Mouse (Mus musculus) embryonic fibroblast, embryonic 13.5 days (primary cell): Measurements from ENCODE around the gene Nkain4. TPM values are rescaled to one million over a fixed set of nuclear protein-coding genes. Genes with fewer than 3 reads are reported as not detected.

Source experiments
- H3K27ac ChIP-seq: 2 replicates; pipeline ENCODE4 v1.5.1; 2012; ENCODE audit warnings: low read length, control low read depth, inconsistent platforms; ENCODE audit not compliant: insufficient read depth
- H3K4me1 ChIP-seq: 2 replicates; pipeline ENCODE4 v1.6.1; 2011; ENCODE audit warnings: low read length; ENCODE audit not compliant: control insufficient read depth, insufficient read depth
- H3K4me3 ChIP-seq: 2 replicates; pipeline ENCODE4 v1.5.1; 2011; ENCODE audit warnings: mild to moderate bottlenecking, control low read depth, low read length; ENCODE audit not compliant: insufficient read depth
- CTCF ChIP-seq: IDR thresholded peaks from 2 replicates; pipeline ENCODE4 v1.5.1; 2011; ENCODE audit warnings: mild to moderate bottlenecking, control low read depth, low read length, moderate library complexity, borderline replicate concordance; ENCODE audit not compliant: insufficient read depth
- POLR2A ChIP-seq: IDR thresholded peaks from 2 replicates; pipeline ENCODE4 v1.6.1; 2011; ENCODE audit warnings: low read depth, mild to moderate bottlenecking, control low read depth, low read length, moderate library complexity
- polyA plus RNA-seq: library from polyadenylated mRNA; stranded (reverse); fragments of >200 nt; gene quantifications from 2 replicates; pipeline ENCODE4 v1.2.4, GENCODE M21; 2011; ENCODE audit warnings: low read depth; ENCODE audit not compliant: missing spikeins, insufficient read length

The Nkain4 gene
- polyA plus RNA-seq, 1 experiment = 1.5 TPM

- Histone ChIP-seq H3K27ac (no peak overlapping the region), H3K4me1 (no peaks in the 10 kb centered on the region; the same call in 1 of the 2 replicates), H3K4me3 (no peak overlapping the region)
- no peak for TF ChIP-seq POLR2A
- no peak for TF ChIP-seq CTCF
Measured at GRCm38 (mm10) chr2:180915886-180916433, 38.5 kb downstream of the Nkain4 start.

DNA sequence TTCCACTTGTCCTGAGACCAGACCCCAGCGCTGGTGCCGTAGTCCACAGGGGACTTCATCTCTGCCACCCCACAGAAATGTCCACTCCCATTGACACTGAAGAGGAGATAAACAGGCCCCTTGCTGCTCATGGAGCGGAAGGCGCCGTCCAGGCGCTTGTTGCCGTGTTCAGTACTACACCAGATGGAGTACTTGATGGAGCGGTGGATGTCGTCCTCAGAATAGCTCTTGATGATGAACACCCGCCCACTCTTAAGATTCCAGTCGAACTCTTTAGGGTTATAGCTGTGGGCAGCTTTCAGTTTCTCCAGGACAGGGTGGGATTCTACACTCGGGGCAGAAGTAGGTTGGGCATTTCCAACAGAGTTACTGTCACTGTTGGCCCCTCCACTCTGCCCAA is 43.6 kb downstream of the Nkain4 start:
- no peak for TF ChIP-seq CTCF
- TF ChIP-seq POLR2A = no peak
- Histone ChIP-seq H3K27ac (no peak overlapping the region), H3K4me1 (no peaks in the 10 kb centered on the region; the same call in 1 of the 2 replicates), H3K4me3 (no peak overlapping the region)

DNA sequence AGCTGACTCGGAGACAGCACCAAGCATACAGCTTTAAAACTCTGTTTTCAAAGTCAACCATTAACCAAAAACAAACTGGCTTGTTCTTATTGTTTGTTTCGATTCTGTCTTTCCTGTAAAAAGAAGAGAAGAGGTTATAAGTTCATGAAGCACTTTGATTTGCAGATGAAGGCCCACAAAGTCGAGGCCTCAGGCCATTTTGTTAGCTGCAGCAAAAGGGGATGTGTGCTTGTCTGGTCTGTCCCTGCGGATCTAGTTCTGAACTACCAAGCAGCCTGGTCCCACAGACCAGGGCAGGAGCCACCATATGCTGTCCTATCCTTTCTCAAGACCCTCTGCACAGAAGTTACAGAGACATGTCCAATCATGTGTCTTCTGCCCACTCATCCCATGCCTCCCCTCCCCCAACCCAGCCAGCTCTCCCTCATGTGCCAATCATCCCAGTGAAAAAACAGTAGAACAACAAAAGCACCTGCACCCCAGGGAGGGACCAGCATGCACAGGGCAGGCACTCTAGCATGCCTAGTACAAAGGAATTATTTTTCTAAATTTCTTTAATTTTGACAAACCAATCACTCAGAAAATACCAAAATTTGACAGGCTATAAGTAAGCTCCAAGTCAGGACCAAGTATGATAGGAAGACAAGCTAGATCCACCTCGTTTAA is 48.8 kb downstream of the Nkain4 start:
- Histone ChIP-seq H3K4me1 (no peaks in the 10 kb centered on the region; the same call in 1 of the 2 replicates), H3K4me3 (no peak overlapping the region)
- TF ChIP-seq POLR2A (no peak), CTCF (no peak)

DNA sequence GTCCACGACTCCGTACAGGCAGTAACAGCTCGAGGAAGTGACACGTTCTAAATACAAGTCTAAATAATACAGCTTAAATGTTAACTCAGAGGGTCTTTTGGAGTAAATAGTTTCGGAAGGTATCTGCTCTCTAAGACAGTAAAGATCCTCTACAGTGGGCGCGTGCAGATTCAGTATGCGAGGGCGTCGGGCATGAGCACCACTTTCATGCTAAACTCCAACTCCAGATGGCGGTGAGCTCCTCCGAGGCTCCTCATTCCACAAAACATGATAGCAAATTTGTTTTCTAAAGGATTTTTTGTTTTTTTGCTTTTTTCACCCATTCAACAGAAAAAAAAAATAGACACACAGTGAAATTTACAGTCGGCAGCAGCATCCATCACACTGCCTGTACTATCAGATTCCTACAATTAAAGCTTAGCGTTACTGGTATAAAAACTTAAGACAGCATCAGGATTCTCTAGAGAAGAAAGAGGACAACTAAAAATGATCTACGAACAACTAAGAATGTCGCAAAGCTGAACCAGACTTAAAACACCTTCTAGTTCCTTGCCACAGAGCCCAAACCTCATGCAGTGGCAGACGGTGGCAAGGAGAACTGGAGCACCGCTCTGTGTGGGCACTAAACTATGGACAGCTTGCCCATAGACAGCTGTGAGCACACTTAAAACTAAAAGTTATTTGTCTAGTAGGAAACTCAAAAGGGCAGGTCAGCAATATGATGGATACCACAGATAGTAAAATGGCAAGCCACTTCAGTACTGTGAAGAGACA is 49.9 kb downstream of the Nkain4 start:
- Histone ChIP-seq H3K4me1 (no peaks in the 10 kb centered on the region; the same call in 1 of the 2 replicates), H3K4me3 (no peak overlapping the region), H3K27ac (no peak overlapping the region)
- TF ChIP-seq POLR2A (no peak), CTCF (no peak)

More for the DNA sequence above, 48.8 kb downstream of the Nkain4 start:
- no peak overlapping the region for H3K27ac ChIP-seq

- Histone ChIP-seq H3K27ac (no peak overlapping the region), H3K4me1 (no peaks in the 10 kb centered on the region), H3K4me3 (no peak overlapping the region)
- TF ChIP-seq POLR2A (no peak), CTCF (no peak)
Measured at GRCm38 (mm10) chr2:180902086-180902485, 52.4 kb downstream of the Nkain4 start.

DNA sequence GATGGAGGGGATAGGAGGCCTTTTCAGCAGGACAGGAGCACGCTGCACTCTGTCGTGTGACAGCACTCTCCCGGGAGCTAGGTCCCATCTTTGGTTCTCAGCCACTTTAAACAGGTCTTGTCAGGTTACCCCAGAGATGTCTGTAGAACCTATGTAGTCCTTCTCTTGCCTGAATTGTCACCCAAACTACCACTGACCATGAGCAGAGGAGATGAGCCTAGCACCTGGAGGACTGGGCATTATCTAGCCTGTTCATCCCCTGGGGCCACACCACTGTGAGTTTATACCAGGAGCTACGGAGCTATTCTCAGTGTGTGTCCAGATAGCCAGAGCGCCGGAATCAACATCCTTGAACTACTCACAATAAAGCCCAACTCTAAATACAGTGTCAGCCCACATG is 56.6 kb downstream of the Nkain4 start:
- no peak overlapping the region for H3K27ac ChIP-seq
- no peak for TF ChIP-seq POLR2A
- TF ChIP-seq CTCF = no peak
- H3K4me3 ChIP-seq = no peak overlapping the region
- no peaks in the 10 kb centered on the region for H3K4me1 ChIP-seq

- H3K4me1 ChIP-seq = no peaks in the 10 kb centered on the region
- TF ChIP-seq POLR2A (no peak), CTCF (no peak)
- H3K27ac ChIP-seq = no peak overlapping the region
- no peak overlapping the region for H3K4me3 ChIP-seq
Measured at GRCm38 (mm10) chr2:180896819-180897625, 57.5 kb downstream of the Nkain4 start.

DNA sequence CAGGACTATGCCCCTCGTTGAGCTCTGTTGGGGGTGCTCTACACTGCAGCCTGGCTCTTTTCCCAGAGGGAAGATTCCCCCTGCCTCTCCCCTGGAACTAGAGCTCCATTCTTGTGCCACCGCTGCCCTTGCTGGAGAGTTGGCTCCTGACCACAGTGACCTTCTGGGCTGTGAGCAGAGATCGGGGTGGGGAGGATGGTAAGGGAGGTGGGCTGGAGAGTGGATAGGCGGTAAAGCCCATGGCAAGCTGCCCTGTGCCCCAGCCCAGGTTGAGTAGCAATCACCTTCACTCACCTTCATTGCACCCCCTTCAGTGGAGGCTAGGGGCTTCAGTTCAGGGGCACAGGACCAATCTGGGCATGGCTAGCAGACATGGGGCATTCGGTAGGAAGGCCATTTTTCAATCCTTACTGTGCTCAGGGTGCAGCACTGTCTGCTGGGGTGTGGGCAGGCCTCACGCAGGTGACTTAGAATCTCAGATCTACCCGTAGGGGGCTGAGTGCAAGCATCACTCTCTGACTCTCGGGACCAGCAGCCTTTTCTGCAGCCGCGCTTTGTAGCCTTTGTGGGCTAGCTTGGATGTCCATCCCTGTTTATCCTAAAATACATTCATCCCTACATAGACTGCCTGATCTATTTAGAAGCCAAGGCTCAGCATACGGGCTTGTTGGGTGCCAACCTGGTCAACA is 58.5 kb downstream of the Nkain4 start:
- H3K4me1 ChIP-seq = no peaks in the 10 kb centered on the region
- no peak for TF ChIP-seq POLR2A
- TF ChIP-seq CTCF = no peak
- no peak overlapping the region for H3K27ac ChIP-seq
- H3K4me3 ChIP-seq = no peak overlapping the region

- TF ChIP-seq CTCF = no peak
- no peak for TF ChIP-seq POLR2A
- H3K4me3 ChIP-seq = no peak overlapping the region
- H3K4me1 ChIP-seq = no peaks in the 10 kb centered on the region
- H3K27ac ChIP-seq = no peak overlapping the region
Measured at GRCm38 (mm10) chr2:180895321-180895720, 59.2 kb downstream of the Nkain4 start.

- Histone ChIP-seq H3K27ac (no peak overlapping the region), H3K4me1 (no peaks in the 10 kb centered on the region), H3K4me3 (no peak overlapping the region)
- TF ChIP-seq POLR2A = no peak
- TF ChIP-seq CTCF = peak; percentile 84
Measured at GRCm38 (mm10) chr2:180894734-180895133, 59.8 kb downstream of the Nkain4 start.
